Mouse (Mus musculus) mature B cell (primary cell): ENCODE data around the gene Hspa4.

ENCODE experiments used
- in situ Hi-C: fragments of 300-500 bp; cut with MboI; formaldehyde crosslinking; loops from 2 replicates; pipeline ENCODE4 v1.14.3; 2019

Hspa4 gene

GRCm38 (mm10) chr11:53254428-53254827 is 45.8 kb downstream of the Hspa4 start:
- in situ Hi-C loops = loop anchor here (10.0 to 25.0 kb wide), 2 partner anchors 90 to 842 kb away; no protein-coding TSS in a partner anchor

GRCm38 (mm10) chr11:53252186-53253119 is 47.8 kb downstream of the Hspa4 start:
- in situ Hi-C loops = loop anchor here (10.0 to 25.0 kb wide), 2 partner anchors 88 to 840 kb away; no protein-coding TSS in a partner anchor

GRCm38 (mm10) chr11:53250796-53251195 is 49.5 kb downstream of the Hspa4 start:
- in situ Hi-C loops = loop anchor here (10.0 to 25.0 kb wide), 2 partner anchors 86 to 838 kb away; no protein-coding TSS in a partner anchor

GRCm38 (mm10) chr11:53249686-53250085 is 50.6 kb downstream of the Hspa4 start:
- in situ Hi-C loops = loop anchor here (10.0 to 25.0 kb wide), 2 partner anchors 85 to 837 kb away; no protein-coding TSS in a partner anchor

- in situ Hi-C loops = no loop called here
Observed at GRCm38 (mm10) chr11:53245561-53245960, 54.7 kb downstream of the Hspa4 start.

GRCm38 (mm10) chr11:53243199-53243598 is 57.1 kb downstream of the Hspa4 start:
- in situ Hi-C loops = no loop called here

GRCm38 (mm10) chr11:53233590-53233989 is 66.7 kb downstream of the Hspa4 start:
- in situ Hi-C loops = no loop called here

GRCm38 (mm10) chr11:53231836-53232235 is 68.4 kb downstream of the Hspa4 start:
- in situ Hi-C loops = no loop called here

- in situ Hi-C loops = no loop called here
Observed at GRCm38 (mm10) chr11:53229011-53229410, 71.2 kb downstream of the Hspa4 start.

GRCm38 (mm10) chr11:53210876-53211275 is 89.4 kb downstream of the Hspa4 start:
- in situ Hi-C loops = no loop called here
